Mouse (Mus musculus): ENCODE measurements around the gene Hbb-bs.
"Not testable (repeated sequence)": the region's sequence is repeated elsewhere in the genome, so short reads cannot be mapped to it uniquely, and the experiment has no call there.

The Hbb-bs gene

DNA sequence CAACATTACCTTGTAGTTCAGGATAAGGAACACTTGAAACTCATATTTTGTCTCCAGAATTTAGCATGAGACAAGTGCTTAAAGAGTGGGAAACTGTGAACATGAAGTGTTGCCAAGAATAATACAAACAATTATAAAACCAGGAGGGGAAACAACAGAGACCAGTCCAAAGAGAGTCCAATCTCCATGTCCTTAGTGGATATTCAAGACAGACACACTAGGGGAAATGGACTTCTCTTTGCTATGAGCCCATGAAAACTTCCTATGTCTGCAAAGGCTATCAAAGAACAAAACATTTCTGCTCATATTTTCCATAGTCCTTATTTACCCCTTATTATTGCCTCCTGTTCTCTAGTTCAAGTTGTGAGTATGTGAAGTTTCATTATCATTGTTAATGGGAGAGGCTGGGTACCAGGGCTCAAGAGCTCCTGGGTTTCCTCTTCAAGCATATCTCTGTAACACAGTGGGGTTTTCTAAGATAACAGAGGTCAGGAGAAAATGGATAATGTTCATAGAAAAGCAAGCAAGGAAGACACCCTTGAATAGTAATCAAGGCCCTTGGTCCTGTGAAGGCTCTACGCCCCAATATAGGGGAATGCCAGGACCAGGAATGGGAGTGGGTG is 16.6 kb downstream of the Hbb-bs start:
- in situ Hi-C loops (cut with MseI, MboI) = no loop called here

- in situ Hi-C loops (cut with MseI, MboI) = no loop called here
Observed at GRCm38 (mm10) chr7:103810746-103811145, 17.1 kb downstream of the Hbb-bs start.

- in situ Hi-C loops (cut with MseI, MboI) = no loop called here
Observed at GRCm38 (mm10) chr7:103810296-103810695, 17.6 kb downstream of the Hbb-bs start.

DNA sequence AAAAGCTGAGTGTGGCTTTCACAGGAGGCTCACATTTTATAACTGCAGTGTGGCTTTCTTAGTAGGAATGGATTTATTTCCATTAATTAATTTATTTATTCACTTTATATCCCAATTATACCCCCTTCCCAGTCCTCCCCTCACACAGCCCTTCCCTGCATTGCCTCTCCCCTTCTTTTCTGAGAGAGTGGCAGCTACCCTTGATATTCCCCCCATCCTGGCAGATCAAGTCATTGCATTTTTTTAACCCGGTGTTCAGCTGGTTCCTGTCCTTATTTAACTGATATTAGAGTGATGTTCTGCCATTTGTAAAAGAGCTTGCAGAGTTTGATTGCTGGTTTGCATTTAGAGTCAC is 18.1 kb downstream of the Hbb-bs start:
- in situ Hi-C loops (cut with MseI, MboI) = no loop called here

GRCm38 (mm10) chr7:103808971-103809800 is 18.7 kb downstream of the Hbb-bs start:
- in situ Hi-C loops (cut with MseI, MboI) = no loop called here

DNA sequence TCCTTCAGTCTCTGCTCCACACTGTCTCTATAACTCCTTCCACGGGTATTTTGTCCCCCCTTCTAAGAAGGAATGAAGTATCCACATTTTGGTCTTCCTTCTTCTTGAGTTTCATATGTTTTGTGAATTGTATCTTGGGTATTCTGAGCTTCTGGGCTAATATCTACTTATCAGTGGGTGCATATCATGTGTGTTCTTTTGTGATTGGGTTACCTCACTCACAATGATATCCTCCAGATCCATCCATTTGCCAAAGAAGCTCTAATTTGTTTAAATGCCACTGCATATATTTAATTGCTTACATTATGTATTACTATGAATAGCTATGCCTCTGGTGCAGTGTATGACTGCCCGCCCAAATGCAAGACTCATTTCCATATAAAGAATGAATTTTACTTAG is 19.8 kb downstream of the Hbb-bs start:
- in situ Hi-C loops (cut with MseI, MboI) = not testable (repeated sequence)

- in situ Hi-C loops (cut with MseI, MboI) = no loop called here
Observed at GRCm38 (mm10) chr7:103806856-103807255, 21.0 kb downstream of the Hbb-bs start.

- in situ Hi-C loops (cut with MseI, MboI) = loop anchor here in 1 of 2 experiments (10.0 kb wide), 1 partner anchor 82 kb away; no protein-coding TSS in a partner anchor
Observed at GRCm38 (mm10) chr7:103792669-103793388, 35.1 kb downstream of the Hbb-bs start.

- in situ Hi-C loops (cut with MseI, MboI) = loop anchor here in 1 of 2 experiments (10.0 kb wide), 1 partner anchor 83 kb away; no protein-coding TSS in a partner anchor
Observed at GRCm38 (mm10) chr7:103791721-103792120, 36.2 kb downstream of the Hbb-bs start, which contains the start of gene Olfr67. TSS of gene Olfr67 (minus strand) at chr7:103791821.

- in situ Hi-C loops (cut with MseI, MboI) = no loop called here
Observed at GRCm38 (mm10) chr7:103779598-103779997, 48.3 kb downstream of the Hbb-bs start, which contains the start of gene Olfr68. TSS of gene Olfr68 (minus strand) at chr7:103779698.

DNA sequence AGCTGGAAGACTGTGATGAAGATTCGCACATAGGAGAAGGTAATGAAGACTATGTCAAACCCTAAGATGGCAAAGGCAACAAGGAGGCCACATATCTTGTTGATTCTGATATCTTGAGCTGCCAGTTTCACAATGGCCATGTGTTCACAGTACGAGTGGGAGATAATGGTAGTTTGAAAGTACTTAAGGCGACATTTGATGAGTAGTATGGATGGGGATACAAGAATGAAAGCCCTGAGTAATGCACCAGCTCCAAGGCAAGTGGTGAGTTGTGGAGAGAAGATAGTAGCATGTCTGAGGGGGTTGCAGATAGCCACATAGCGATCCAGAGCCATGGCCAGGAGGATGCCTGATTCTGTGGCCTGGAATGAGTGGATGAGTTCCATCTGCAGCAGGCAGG is 50.2 kb downstream of the Hbb-bs start:
- in situ Hi-C loops (cut with MseI, MboI) = not testable (repeated sequence)
